Mouse (Mus musculus) megakaryocyte, embryonic 14.5 days (primary cell): ENCODE measurements around the gene Efna2.

Experiments
- FLI1 ChIP-seq: IDR thresholded peaks from 2 replicates; pipeline ENCODE4 v1.6.1; 2012; ENCODE audit warnings: low read length, inconsistent platforms, mixed read lengths
- GATA1 ChIP-seq: IDR thresholded peaks from 3 replicates; pipeline ENCODE4 v1.6.1; 2012; ENCODE audit warnings: mixed read lengths, low read length, inconsistent platforms, borderline replicate concordance

DNA sequence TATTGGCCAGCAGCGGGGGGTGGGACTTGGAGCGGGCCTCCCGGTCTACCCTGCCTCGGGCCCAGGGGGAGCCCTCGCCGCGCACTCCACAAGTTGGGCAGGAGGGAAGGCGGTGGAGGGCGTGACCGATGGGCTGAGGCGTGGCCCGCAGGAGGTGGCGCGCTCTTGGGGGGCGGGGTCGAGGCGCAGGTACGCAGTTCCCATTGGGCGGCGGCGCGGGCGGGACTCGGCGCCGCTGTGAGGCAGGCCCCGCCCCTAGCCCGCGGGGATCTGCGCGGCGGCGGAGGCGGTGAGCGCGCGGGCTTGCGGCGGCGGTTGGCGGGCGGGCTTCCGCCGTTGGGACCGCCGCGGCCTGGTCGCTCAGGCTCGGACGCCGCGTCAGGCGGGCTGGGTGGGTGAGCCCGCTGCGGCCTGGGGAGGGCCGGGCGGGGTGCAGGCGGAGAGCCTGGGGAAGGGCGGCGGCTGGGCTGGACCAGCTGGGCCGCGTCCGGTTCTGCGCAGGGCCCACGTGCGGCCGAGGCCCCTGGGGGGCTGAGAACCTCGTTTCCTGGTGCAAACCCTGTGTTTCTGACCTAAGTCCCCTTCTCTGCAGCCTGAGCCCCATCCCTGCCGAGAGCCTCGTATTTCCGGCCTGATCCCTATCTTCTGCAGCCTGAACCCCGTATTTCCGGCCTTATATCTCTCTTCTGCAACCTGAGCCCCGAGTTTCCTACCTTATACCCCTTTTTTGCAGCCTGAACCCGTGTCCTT, 47.3 kb downstream of the Efna2 start, which contains the start of gene Mum1:
- TF ChIP-seq GATA1: no peak
- TF ChIP-seq FLI1: no peak
